ENCODE assay signal across 21 mouse cellular contexts in the genomic region with DNA sequence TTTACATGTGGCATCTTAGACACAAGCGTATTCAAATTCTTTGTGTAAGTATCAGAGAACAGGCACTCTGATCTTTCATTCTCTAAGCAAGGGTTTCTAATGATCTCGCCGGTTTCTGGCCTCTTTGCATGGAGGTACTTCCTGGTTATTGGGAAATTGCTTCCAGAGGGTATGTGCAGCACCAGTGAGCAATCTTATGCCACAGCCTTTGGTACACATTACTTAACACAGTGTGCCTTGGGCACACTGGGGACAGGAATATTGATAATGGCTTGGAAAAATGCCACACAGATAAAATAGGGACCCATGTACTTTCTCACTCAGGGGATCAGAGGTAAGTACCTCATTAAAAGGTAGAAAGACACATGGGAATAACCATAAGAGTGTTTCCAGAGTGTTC. TPM values are rescaled to one million over a fixed set of nuclear protein-coding genes. Genes with fewer than 3 reads are reported as not detected.
DNase-seq lines count a peak whose midpoint lies in the region; ATAC-seq and TF ChIP-seq lines count a peak whose summit lies in the region.
"Had no signal": no experiment of that assay in that cellular context is flagged by ENCODE, and none has a peak within 500 bp of the region (broad histone marks: within the 10 kb centered on the region; RNA-seq: fewer than 3 reads in every experiment).

No protein-coding gene starts in this region.

- H3K4me2 ChIP-seq in lung, postnatal 0 days (replicated peaks; ENCODE audit: low read depth, low read length) = no peak overlapping the region
- no peak overlapping the region for H3K4me2 ChIP-seq in intestine, embryonic 15.5 days (replicated peaks)
- H3K4me2 ChIP-seq in stomach, embryonic 15.5 days = no peak overlapping the region
- H3K4me2 ChIP-seq: embryonic facial prominence, embryonic 12.5 days; forebrain, embryonic 12.5 days; hindbrain, embryonic 12.5 days had no signal

- no peaks in the 10 kb centered on the region for H3K4me1 ChIP-seq in lung, postnatal 0 days (ENCODE audit: insufficient read depth, low read depth, low read length)
- H3K4me1 ChIP-seq in intestine, embryonic 15.5 days (replicated peaks) = no peaks in the 10 kb centered on the region
- H3K4me1 ChIP-seq in stomach, embryonic 15.5 days = no peaks in the 10 kb centered on the region
- H3K4me1 ChIP-seq: forebrain, embryonic 12.5 days; hindbrain, embryonic 12.5 days had no signal

- H3K9me3 ChIP-seq in lung, postnatal 0 days (ENCODE audit: low read length) = no peaks in the 10 kb centered on the region
- H3K9me3 ChIP-seq in intestine, embryonic 15.5 days = no peaks in the 10 kb centered on the region
- H3K9me3 ChIP-seq in stomach, embryonic 15.5 days = no peaks in the 10 kb centered on the region
- H3K9me3 ChIP-seq: embryonic facial prominence, embryonic 12.5 days; forebrain, embryonic 12.5 days; G1E; heart, embryonic 10.5 days; hindbrain, embryonic 12.5 days had no signal

- 68% methylated on average over 3 of the region's 3 CpGs for WGBS in lung, postnatal 0 days
- 76% methylated on average over 3 of the region's 3 CpGs for WGBS in intestine, embryonic 15.5 days
- 74% methylated on average over 3 of the region's 3 CpGs for WGBS in stomach, embryonic 15.5 days

- no peak overlapping the region for H3K4me3 ChIP-seq in lung, postnatal 0 days (ENCODE audit: low read depth, low read length)
- H3K4me3 ChIP-seq in intestine, embryonic 15.5 days (replicated peaks) = no peak overlapping the region
- H3K4me3 ChIP-seq in stomach, embryonic 15.5 days (replicated peaks) = no peak overlapping the region
- H3K4me3 ChIP-seq: embryonic facial prominence, embryonic 12.5 days; forebrain, embryonic 12.5 days; heart, embryonic 10.5 days; hindbrain, embryonic 12.5 days had no signal

- no peak for TF ChIP-seq EP300 in lung, postnatal 0 days (IDR thresholded peaks at IDR 0.05)

- no peak overlapping the region for H3K27ac ChIP-seq in lung, postnatal 0 days (ENCODE audit: low read length)
- no peak overlapping the region for H3K27ac ChIP-seq in intestine, embryonic 15.5 days
- H3K27ac ChIP-seq in stomach, embryonic 15.5 days = no peak overlapping the region
- H3K27ac ChIP-seq: embryonic facial prominence, embryonic 12.5 days; forebrain, embryonic 12.5 days; heart, embryonic 10.5 days; hindbrain, embryonic 12.5 days had no signal

- no peaks in the 10 kb centered on the region for H3K27me3 ChIP-seq in lung, postnatal 0 days (replicated peaks; ENCODE audit: insufficient read depth, low read length)
- H3K27me3 ChIP-seq in intestine, embryonic 15.5 days (replicated peaks) = no peaks in the 10 kb centered on the region
- no peaks in the 10 kb centered on the region for H3K27me3 ChIP-seq in stomach, embryonic 15.5 days (replicated peaks)
- H3K27me3 ChIP-seq: embryonic facial prominence, embryonic 12.5 days; forebrain, embryonic 12.5 days had no signal

- no peaks in the 10 kb centered on the region for H3K36me3 ChIP-seq in lung, postnatal 0 days (ENCODE audit: insufficient read depth, low read length)
- no peaks in the 10 kb centered on the region for H3K36me3 ChIP-seq in intestine, embryonic 15.5 days
- no peaks in the 10 kb centered on the region for H3K36me3 ChIP-seq in stomach, embryonic 15.5 days
- H3K36me3 ChIP-seq: embryonic facial prominence, embryonic 12.5 days; forebrain, embryonic 12.5 days; G1E; heart, embryonic 10.5 days; hindbrain, embryonic 12.5 days had no signal

- TF ChIP-seq CTCF in lung, postnatal 0 days (IDR thresholded peaks at IDR 0.05) = no peak

- peak; percentile 55 for DNase-seq in lung, postnatal 0 days (ENCODE audit: low spot score)
- no peak for DNase-seq in lung, postnatal 14 days
- DNase-seq in fat pad, adult 2 months (ENCODE audit: extremely low read depth, low read depth, low spot score) = peak; percentile 71
- no peak for DNase-seq in frontal cortex, postnatal 10 days (ENCODE audit: low spot score in 2 of 2)
- DNase-seq in cerebellum, adult 9-11 months = no peak
- no peak for DNase-seq in kidney, adult 18-20 months
- DNase-seq: adrenal gland, postnatal 10 days; cerebellum, adult 11 months; cerebellum, adult 8-10 months; cerebellum, postnatal 25 days; gastrocnemius, postnatal 14 days; heart, postnatal 10 days; heart, postnatal 4 days had no signal

- ATAC-seq in lung, postnatal 0 days = no peak
- peak; percentile 67 for ATAC-seq in intestine, embryonic 15.5 days
- peak; percentile 80 for ATAC-seq in stomach, embryonic 15.5 days (ENCODE audit: insufficient read depth, low FRiP score, low read depth)
- ATAC-seq: forebrain, embryonic 16.5 days had no signal

- no peak overlapping the region for H3K9ac ChIP-seq in lung, postnatal 0 days (replicated peaks; ENCODE audit: low read depth)
- no peak overlapping the region for H3K9ac ChIP-seq in intestine, embryonic 15.5 days
- H3K9ac ChIP-seq in stomach, embryonic 15.5 days = no peak overlapping the region
- H3K9ac ChIP-seq: embryonic facial prominence, embryonic 12.5 days; forebrain, embryonic 12.5 days; hindbrain, embryonic 12.5 days had no signal

RNA-seq across cellular contexts. Expression of gene Gm9833, which starts 3.8 kb away (rescaled TPM):
- polyA plus RNA-seq in lung, postnatal 0 days (2015; fragmentation: Nextera tagmentation; extraction: Ambion mirVana) = 0.93 and 0.95 TPM in 2 replicates
- polyA plus RNA-seq in intestine, embryonic 15.5 days (2015; fragmentation: Nextera tagmentation; extraction: Ambion mirVana) = 2.3 and 2.5 TPM in 2 replicates
- 2.4 and 3.8 TPM in 2 replicates for polyA plus RNA-seq in stomach, embryonic 15.5 days (2015; fragmentation: Nextera tagmentation; extraction: Ambion mirVana)

Comparison
In these comparisons a context has a peak if more than half of its experiments do, and no peak if none do; other contexts are left out.
1. DNase-seq: peak in lung, postnatal 0 days (single experiment) and fat pad, adult 2 months (single experiment); none in lung, postnatal 14 days (single experiment), frontal cortex, postnatal 10 days (0 of 2), cerebellum, adult 9-11 months (single experiment) and kidney, adult 18-20 months (single experiment).